Mouse (Mus musculus) spleen, adult 12 weeks (tissue): Measurements from ENCODE around the gene Ly6g5b.

Experiments
- DNase-seq: peaks from one replicate; pipeline ENCODE4 v3.0.0; 2022; ENCODE audit warnings: low spot score

Ly6g5b gene

GRCm38 (mm10) chr17:35104754-35105153 is 10.5 kb downstream of the Ly6g5b start:
- peak; percentile 42 for DNase-seq

DNA sequence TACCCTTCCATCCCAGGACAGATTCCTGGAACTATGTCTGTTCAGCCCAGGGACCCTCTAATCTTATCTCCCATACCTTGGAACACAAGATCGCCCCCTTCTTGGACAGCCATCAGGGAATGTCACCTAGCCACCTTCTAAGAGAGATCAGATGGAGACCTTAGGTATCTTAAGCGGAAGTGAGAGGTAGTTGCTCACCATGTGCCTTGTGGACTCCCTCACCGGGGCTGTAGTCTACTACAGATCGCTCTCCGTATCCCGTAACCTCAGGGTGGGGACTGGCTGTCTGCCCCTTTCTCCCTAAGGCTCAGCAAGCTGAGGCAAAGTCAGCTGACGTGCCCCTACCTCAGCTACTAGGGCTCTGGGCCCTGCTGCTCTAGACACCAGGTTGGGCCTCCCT is 11.1 kb downstream of the Ly6g5b start:
- no peak for DNase-seq

DNA sequence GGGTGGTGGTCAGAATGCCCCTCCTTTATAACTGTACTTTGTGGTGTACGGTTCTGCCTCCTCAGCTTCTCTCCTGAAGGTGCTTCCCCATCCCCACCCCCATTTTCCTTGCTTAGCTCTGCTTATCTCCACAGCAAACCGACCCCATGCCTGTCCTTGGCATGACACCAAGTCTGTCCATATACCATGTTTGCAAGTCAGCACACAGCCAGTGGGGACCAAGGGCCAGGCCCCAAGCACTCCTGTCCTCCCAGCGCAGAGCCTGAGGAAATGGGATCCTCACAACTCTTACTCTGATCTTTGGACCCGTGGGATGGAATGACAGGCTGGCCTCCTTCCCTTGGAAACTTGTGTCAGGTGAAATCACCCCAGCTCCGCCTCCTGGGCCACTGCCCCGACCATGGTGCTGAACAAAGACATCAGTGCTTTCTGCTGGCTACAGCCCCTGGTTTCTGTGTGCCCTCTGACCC is 12.0 kb downstream of the Ly6g5b start:
- DNase-seq, result no peak

DNA sequence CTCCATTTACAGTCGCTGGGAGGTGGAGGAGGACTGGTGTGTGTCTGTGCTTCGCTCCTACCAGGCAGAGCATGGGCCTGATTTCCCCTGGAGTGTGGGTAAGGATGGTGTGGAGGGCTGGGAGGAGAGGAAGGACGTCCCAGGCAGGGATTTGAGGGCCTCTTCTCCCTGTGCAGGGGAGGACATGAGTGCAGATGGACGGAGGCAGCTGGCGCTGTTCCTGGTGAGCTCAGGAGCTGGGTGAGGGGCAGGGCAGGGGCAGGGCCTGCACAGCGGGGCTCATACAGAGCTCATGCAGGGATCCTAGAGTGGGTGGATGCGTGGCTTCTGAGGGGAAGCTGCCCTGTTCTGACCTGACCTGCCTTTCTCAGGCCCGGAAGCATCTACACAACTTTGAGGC is 12.9 kb downstream of the Ly6g5b start:
- DNase-seq, result no peak

DNA sequence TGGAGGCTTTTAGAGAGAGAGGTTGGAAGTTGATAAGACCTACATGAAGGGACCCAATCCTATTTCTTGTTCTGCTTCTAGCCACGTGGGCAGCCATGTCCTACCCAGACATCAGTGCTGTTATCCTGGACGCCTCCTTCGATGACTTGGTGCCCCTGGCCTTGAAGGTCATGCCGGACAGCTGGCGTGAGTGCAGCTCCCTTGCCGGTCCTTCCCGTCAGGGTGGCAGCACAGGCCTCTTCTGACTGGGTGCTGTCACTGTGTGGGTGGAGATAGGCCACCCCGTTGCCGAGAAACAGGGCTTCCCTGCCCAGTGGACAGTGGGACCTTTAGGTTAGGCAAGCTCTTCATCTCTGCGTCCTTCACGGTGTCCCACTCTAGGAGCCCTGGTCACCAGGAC is 14.1 kb downstream of the Ly6g5b start:
- DNase-seq, result no peak

DNA sequence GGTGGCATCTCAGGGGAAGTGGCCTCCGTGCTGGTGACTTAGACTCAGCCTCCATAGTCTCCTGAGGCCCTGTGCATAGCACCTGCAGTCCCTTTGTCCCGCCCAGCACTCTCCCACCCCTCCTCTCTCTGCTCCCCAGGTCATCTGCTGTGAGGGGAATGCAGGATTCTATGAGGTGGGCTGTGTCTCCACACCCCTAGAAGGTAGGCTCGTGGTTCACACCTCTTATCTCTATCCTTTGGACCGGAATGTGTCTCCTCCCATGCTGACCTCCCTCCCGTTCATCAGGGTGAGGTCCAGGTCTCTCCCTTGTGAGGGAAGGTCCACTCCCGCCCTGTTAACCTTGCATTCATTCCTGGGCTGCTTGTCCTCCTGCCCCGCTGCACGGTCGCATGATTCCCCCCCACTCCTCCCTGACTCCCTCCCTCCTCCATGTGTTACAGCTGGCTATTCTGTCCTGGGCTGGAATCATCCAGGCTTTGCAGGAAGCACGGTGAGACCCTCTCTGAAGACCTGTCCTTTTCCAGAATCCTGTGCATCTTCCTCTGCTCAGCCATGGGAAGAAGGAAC is 14.9 kb downstream of the Ly6g5b start:
- DNase-seq, result no peak

DNA sequence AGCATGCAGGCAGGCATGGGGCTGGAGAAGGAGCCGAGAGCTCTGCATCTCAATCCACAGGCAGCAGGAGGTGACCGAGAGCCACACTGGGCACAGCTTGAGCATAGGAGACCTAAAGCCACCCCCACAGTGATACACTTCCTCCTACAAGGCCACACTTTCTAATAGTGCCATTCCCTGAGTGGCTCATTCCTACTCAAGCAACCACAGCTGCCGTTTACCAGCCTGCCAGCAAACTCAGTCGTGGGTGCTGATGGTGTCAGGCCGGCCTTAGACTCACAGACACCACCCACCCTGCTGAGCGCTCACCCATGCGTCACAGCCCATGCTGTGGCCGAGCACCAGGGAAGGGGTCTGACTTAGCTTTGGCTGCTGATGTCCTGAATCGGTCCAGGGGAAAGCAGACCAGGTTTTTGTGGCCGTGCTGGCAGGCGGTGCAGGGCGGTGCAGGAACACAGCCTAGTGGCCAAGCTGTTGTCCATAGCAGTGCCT is 18.0 kb downstream of the Ly6g5b start:
- no peak for DNase-seq

GRCm38 (mm10) chr17:35096597-35096996 is 18.6 kb downstream of the Ly6g5b start:
- DNase-seq, result no peak

DNA sequence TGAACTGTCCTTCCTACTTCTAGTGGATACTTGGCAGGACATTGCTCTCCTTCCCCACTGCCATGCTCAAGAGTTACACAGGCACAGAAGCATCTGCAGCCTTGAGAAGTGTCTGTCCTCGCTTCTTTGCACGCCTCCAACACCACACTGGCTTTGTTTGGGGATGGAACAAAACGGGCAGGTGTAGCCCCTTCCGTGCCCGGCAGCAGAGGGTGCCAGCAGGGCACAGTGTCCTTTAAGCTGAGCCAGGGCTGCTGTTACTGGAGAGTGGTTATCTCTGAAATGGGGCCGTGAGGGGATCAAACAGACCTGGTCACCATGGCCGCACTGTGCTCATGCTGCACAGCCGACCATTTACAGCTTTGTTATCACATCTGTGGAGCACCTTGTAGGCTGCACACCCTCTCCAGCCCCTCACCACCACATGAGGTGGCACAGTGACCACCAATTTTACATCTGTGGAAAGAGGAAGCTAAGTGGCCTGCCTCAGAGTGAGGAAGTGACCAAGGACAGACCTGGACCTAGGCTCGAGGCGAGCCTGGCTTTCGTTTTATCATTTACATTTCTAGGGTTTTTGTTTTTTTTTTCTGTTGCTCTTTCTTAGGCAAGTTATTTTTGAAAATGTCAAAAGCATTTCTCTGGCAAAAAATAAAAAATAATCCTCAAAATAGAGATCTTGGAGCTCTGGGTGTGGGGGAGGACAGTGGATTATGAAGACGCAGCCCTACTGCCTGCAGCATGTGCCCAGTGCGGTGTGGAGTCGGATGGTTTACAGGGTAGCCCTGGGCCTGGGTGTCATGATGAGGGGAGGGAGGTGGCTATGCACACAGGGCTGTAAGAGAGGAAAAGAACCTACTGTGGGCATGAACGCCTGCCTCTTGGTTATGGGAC is 20.5 kb downstream of the Ly6g5b start:
- DNase-seq, result no peak

DNA sequence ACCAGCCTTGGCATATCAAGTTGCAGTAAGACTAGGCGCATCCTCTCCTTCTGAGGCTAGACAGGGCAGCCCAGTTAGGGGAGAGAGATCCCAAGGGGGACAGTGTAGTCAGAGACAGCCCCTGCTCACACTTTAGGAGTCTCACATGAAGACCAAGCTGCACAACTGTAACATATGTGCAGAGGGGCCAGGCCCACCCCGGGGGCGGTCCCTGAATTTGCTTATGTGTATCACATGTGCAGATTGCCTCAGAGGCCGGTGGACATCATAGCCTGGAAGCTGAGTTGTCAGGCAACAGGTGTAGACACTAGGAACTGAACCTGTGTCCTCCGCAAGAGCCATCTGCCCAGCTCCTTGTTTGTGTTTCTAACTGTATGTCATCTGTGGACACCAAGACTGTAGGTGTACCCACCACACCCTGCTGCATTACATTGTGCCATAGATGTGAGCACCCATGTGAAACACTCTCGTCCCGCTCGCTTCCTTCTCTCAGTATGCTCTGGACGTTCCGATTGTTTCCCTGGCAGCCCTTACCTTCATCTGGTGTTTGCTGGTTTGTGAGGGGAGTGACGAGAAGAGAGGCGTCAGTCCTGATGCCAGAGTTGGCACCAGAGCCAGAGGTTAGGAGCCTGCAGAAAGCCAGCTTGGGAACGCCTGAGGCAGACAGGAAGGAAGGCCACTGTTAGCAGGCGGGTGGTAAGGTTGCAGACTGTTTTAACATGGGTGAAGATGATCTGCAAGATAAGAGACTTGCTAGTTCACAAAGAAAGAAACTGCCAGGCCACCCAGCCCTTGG is 22.6 kb downstream of the Ly6g5b start:
- DNase-seq, result no peak

DNA sequence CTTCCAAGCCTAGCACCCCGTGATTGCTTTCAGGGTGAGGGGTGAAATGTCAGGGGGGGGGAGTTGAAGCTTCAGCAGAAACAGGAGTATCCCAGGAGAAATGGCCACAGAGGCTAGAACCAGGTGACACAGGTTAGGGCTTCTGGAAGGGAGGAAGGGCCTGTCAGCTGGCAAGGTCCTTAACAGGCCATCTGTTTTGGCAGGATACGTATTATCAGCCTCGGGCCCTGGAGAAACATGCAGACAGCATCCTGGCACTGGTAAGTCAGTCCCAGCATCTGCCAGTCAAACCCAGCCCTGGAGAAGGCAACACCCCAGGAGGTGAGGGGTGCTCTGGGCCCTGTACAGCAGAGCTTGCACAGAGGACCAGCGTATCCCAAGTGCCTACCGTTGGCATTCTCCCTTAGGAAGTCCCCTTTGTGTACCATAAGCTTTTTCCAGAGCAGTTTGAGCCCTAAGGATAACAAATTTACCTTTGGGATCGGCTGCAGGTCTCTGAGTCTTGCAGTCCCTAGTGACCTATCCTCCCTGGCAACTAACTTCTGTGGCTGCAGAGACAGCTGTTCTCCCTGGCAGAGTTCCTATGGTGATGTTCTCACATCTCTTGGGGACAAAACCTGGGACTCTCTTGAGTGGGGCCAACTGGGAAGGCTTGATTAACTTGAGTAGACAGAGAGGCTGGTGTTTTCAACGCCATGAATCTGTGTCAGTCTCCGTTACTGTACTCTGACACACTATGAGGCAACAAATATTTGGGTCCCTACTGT is 24.9 kb downstream of the Ly6g5b start:
- peak; percentile 61 for DNase-seq

DNA sequence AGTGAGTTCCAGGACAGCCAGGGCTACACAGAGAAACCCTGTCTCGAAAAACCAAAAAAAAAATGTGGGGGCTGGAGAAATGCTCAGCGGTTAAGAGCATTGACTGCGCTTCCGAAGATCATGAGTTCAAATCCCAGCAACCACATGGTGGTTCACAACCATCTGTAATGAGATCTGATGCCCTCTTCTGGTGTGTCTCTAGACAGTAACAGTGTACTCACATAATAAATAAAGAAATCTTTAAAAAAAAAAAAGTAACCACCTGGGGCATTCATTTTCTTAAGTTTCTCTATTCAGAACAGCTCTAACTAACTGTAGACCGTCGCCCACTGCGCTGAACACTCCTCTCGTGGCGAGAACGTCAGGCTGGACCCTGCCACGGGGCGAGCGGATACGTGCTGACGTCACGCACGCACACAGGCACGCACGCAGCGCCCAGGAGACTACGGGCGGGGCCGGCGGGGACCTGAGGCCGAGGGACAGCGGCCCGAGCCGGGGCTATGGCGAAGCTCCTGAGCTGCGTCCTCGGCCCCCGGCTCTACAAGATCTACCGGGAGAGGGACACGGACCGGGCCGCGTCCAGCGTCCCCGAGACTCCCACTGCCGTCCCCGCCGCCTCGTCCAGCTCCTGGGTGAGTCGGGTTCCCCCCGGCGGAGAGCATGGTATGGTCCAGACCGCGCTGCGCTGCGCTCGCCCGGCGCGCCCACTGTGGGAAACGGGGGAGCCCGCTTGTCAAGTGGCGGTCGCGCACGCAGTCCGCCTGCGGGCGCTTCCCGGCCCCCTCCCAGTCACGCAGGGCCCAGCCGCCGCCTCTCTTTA is 26.2 kb downstream of the Ly6g5b start, which contains the start of gene Abhd16a:
Gene Abhd16a, plus strand, starts transcription at position 439 of the 820 bp plus-strand sequence.
- peak; percentile 93 for DNase-seq

DNA sequence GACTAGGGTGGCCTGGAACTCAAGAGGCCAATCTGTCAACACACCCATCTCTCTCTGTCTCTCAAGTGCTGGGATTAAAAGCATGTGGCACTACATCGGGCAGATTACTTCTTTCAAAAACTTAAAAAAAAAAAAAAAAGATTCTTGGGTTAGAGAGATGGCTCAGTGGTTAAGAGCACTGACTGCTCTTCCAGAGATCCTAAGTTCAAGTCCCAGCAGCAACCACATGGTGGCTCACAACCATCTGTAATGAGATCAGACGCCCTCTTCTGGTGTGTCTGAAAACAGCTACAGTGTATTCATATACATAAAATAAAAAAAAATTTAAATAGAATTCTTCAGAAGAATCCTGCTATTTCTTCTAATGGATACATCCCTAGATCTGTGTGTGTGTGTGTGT is 27.1 kb downstream of the Ly6g5b start:
- no peak for DNase-seq

GRCm38 (mm10) chr17:35085208-35085865 is 29.9 kb downstream of the Ly6g5b start, which contains the start of gene Ly6g6f:
Gene Ly6g6f, minus strand, starts transcription at chr17:35085610.
- no peak for DNase-seq

DNA sequence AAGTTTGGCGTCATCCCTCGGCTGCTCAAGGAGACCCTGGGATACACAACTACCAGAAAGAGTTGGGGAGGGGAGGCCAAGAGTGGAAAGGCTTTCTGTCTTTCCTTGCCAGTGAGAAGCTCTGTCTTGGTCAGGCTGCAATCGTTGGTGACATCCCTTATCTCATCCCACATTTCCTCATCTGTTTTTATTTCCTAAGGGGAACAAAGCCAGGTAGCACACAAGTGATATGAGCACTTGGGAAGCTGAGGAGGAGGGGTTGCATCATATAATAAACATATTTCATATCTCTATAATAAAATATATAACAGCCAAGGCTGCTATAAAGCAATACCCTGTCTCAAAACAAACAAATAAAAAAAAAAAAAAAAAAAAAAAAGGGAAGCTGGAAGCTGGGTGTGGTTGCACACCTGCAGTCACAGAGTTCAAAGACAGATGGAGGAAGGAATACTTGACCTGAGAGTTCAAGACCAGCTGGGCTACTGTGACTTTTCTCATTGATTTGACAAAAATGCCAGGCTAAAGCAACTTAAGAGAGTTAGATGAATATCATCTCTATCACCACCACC is 31.2 kb downstream of the Ly6g5b start:
- no peak for DNase-seq

- no peak for DNase-seq
Measured at GRCm38 (mm10) chr17:35082841-35083576, 32.2 kb downstream of the Ly6g5b start.

- no peak for DNase-seq
Measured at GRCm38 (mm10) chr17:35080710-35081109, 34.5 kb downstream of the Ly6g5b start.

- no peak for DNase-seq
Measured at GRCm38 (mm10) chr17:35080248-35080647, 35.0 kb downstream of the Ly6g5b start.

DNA sequence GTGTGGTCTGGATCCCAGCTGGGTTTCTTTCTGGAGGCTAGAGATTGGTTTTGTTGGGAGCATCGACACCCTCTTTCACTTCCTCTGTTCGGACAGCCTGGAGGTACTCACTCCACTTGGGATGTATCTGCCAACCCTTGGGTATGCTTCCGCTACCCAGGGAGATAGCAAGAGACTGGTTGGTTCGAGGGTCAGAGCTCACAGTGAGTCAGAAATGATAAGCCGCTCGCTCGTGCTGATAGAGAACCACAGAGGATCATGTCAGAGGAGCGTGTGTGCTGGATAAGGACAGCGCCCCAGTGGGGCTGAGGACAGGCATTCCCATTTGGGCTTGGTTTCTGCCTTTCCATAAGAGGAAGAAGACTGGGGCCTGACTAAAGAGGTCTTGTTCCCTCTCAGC is 35.5 kb downstream of the Ly6g5b start:
- DNase-seq, result peak; percentile 50
